Mouse (Mus musculus): ENCODE data around the gene Hdac9.

DNA sequence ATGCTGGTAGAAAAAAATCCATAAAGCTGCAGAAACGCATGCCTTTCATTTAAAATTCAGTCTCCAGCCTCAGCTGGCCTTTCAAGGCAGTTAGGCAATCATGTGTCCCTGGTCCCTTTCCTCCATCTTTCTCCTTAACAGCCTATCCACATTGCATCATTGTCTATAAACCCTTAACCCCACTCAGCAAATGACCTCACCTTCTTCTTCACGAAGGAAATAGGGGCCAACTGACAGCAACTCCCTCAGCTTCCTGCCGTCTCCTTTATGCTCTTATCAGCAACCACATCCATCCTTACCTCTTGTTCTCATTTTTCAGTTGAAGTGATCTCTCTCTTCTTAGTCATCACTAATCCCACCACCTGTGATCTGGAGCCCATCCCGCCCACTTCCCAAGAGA is 584.0 kb downstream of the Hdac9 start:
- TF ChIP-seq CTCF (IDR thresholded peaks at IDR 0.05; ENCODE audit: low read depth) (no peak), EP300 (optimal IDR thresholded peaks at IDR 0.05) (no peak)

All from stomach, postnatal 0 days (tissue).